Mouse (Mus musculus) hindbrain, embryonic 12.5 days (tissue): ENCODE measurements at regions not wholly inside any gene's neighbourhood (a gene's known extent, or its start where the extent isn't known, plus 50 kb on each side); places are given as distances from the start of the nearest gene placed in this dataset.

Experiments
- ATAC-seq: fragments of 200-750 bp; cut with Nextera tagmentation; 2 replicates; pipeline ENCODE4 v1.8.0; 2017; ENCODE audit warnings: moderate TSS enrichment; ENCODE audit not compliant: low FRiP score
- H3K27ac ChIP-seq: fragments of 300-500 bp; sonication (generic); 2 replicates; pipeline ENCODE4 v1.5.1; 2016; ENCODE audit warnings: mild to moderate bottlenecking
- H3K27me3 ChIP-seq: fragments of 300-500 bp; sonication (generic); 2 replicates; pipeline ENCODE4 v1.6.1; 2016; ENCODE audit warnings: mild to moderate bottlenecking
- H3K36me3 ChIP-seq: fragments of 300-500 bp; sonication (generic); 2 replicates; pipeline ENCODE4 v1.6.1; 2016; ENCODE audit warnings: mild to moderate bottlenecking
- H3K4me1 ChIP-seq: fragments of 300-500 bp; sonication (generic); 2 replicates; pipeline ENCODE4 v1.6.1; 2016
- H3K4me2 ChIP-seq: fragments of 300-500 bp; sonication (generic); replicated peaks from 2 replicates; pipeline ENCODE4 v1.6.1; 2016; ENCODE audit warnings: mild to moderate bottlenecking
- H3K4me3 ChIP-seq: fragments of 300-500 bp; sonication (generic); 2 replicates; pipeline ENCODE4 v1.5.1; 2016; ENCODE audit warnings: mild to moderate bottlenecking
- H3K9ac ChIP-seq: fragments of 300-500 bp; sonication (generic); 2 replicates; pipeline ENCODE4 v1.6.1; 2016; ENCODE audit warnings: mild to moderate bottlenecking, moderate library complexity
- H3K9me3 ChIP-seq: fragments of 300-500 bp; sonication (generic); replicated peaks from 2 replicates; pipeline ENCODE4 v1.6.1; 2016; ENCODE audit warnings: mild to moderate bottlenecking
- WGBS: fragments of 180-500 bp; shearing (Covaris S2); methylation state at CpG from one replicate; pipeline ENCODE4 v1.1.7; 2016; 5-methylcytosine and 5-hydroxymethylcytosine counted together

GRCm38 (mm10) chr16:89675009-89675785, 104.2 kb upstream of the Krtap11-1 start:
- ATAC-seq: no peak

GRCm38 (mm10) chr16:89674159-89674902, 103.3 kb upstream of the Krtap11-1 start:
- Histone ChIP-seq H3K4me2 (no peak overlapping the region), H3K4me3 (no peak overlapping the region), H3K9ac (no peak overlapping the region), H3K9me3 (no peaks in the 10 kb centered on the region), H3K4me1 (0 out of 2 replicates have a peak, but pooled peaks cover 3% of the 10 kb centered on the region), H3K27ac (no peak overlapping the region), H3K27me3 (no peaks in the 10 kb centered on the region), H3K36me3 (no peaks in the 10 kb centered on the region)
- 75% methylated on average over 16 of the region's 16 CpGs for WGBS
- ATAC-seq: 0 out of 2 replicates have a peak, but pooled peaks have one; percentile 35

More at GRCm38 (mm10) chr16:89675009-89675785, 104.2 kb upstream of the Krtap11-1 start:
- H3K27me3 ChIP-seq: no peaks in the 10 kb centered on the region
- H3K36me3 ChIP-seq: no peaks in the 10 kb centered on the region
- H3K4me2 ChIP-seq: no peak overlapping the region
- no peak overlapping the region for H3K4me3 ChIP-seq
- 57% methylated on average over 13 of the region's 13 CpGs for WGBS
- no peak overlapping the region for H3K9ac ChIP-seq
- no peaks in the 10 kb centered on the region for H3K9me3 ChIP-seq
- H3K4me1 ChIP-seq: 0 out of 2 replicates have a peak, but pooled peaks cover 3% of the 10 kb centered on the region
- no peak overlapping the region for H3K27ac ChIP-seq

- Histone ChIP-seq H3K27me3 (no peaks in the 10 kb centered on the region), H3K9ac (no peak overlapping the region), H3K4me1 (0 out of 2 replicates have a peak, but pooled peaks cover 3% of the 10 kb centered on the region), H3K27ac (no peak overlapping the region), H3K4me2 (no peak overlapping the region), H3K36me3 (no peaks in the 10 kb centered on the region), H3K9me3 (no peaks in the 10 kb centered on the region), H3K4me3 (no peak overlapping the region)
- no peak for ATAC-seq
- WGBS: 81% methylated on average over 9 of the region's 9 CpGs
Observed at GRCm38 (mm10) chr16:89671188-89671726, 100.3 kb upstream of the Krtap11-1 start.

- ATAC-seq: no peak
- Histone ChIP-seq H3K9ac (no peak overlapping the region), H3K4me1 (no peaks in the 10 kb centered on the region), H3K27me3 (no peaks in the 10 kb centered on the region), H3K4me3 (no peak overlapping the region), H3K4me2 (no peak overlapping the region), H3K27ac (no peak overlapping the region), H3K9me3 (no peaks in the 10 kb centered on the region), H3K36me3 (no peaks in the 10 kb centered on the region)
- WGBS: 76% methylated on average over 2 of the region's 2 CpGs
Observed at GRCm38 (mm10) chr16:89660071-89660470, 89.1 kb upstream of the Krtap11-1 start.

- Histone ChIP-seq H3K4me3 (no peak overlapping the region), H3K27ac (no peak overlapping the region), H3K4me1 (no peaks in the 10 kb centered on the region), H3K9ac (no peak overlapping the region), H3K4me2 (no peak overlapping the region), H3K9me3 (no peaks in the 10 kb centered on the region), H3K36me3 (no peaks in the 10 kb centered on the region), H3K27me3 (no peaks in the 10 kb centered on the region)
- WGBS: 90% methylated on average over 3 of the region's 3 CpGs
- ATAC-seq: no peak
Observed at GRCm38 (mm10) chr16:89656036-89656435, 85.1 kb upstream of the Krtap11-1 start.

GRCm38 (mm10) chr16:89648651-89649050, 77.7 kb upstream of the Krtap11-1 start:
- ATAC-seq: no peak
- H3K27ac ChIP-seq: no peak overlapping the region
- H3K4me3 ChIP-seq: no peak overlapping the region
- 83% methylated on average over 4 of the region's 4 CpGs for WGBS
- H3K27me3 ChIP-seq: no peaks in the 10 kb centered on the region
- H3K9ac ChIP-seq: no peak overlapping the region
- H3K4me2 ChIP-seq: no peak overlapping the region
- no peaks in the 10 kb centered on the region for H3K4me1 ChIP-seq
- H3K9me3 ChIP-seq: no peaks in the 10 kb centered on the region
- no peaks in the 10 kb centered on the region for H3K36me3 ChIP-seq

DNA sequence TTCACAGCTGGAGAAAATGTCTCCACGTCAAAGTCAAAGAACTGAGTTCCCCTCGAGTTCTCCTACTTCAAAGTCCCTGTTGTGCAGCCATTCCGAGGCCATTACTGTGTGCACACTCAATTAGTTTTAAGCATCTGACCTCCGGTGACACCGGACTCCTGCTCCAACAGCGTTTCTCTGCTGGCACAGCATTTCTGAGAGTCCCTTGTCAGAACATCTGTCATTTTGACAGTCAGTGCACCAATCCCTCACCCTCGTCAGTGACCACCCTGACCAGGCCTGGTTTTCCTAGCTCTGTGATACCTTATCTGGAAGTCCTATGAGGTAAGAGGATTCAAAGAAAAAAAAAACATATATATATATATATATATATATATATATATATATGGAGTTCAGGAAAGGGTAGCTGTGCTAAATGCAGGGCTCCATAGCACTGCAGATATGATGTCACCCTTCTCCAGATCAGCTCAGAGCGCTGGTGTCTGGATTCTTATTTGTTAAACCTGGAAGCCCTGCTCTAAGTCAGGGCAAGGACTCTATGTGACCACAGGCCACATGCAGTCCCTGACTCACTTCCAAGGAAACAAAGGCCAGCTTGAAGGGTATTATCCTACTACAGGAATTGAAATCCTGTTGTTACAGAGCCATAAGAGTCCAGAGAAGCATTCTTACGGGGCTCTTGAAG, 63.1 kb upstream of the Krtap11-1 start:
- no peak for ATAC-seq
- Histone ChIP-seq H3K27ac (no peak overlapping the region), H3K9me3 (no peaks in the 10 kb centered on the region), H3K4me2 (no peak overlapping the region), H3K4me1 (no peaks in the 10 kb centered on the region), H3K9ac (no peak overlapping the region), H3K36me3 (no peaks in the 10 kb centered on the region), H3K27me3 (no peaks in the 10 kb centered on the region), H3K4me3 (no peak overlapping the region)
- 42% methylated on average over 9 of the region's 9 CpGs for WGBS

DNA sequence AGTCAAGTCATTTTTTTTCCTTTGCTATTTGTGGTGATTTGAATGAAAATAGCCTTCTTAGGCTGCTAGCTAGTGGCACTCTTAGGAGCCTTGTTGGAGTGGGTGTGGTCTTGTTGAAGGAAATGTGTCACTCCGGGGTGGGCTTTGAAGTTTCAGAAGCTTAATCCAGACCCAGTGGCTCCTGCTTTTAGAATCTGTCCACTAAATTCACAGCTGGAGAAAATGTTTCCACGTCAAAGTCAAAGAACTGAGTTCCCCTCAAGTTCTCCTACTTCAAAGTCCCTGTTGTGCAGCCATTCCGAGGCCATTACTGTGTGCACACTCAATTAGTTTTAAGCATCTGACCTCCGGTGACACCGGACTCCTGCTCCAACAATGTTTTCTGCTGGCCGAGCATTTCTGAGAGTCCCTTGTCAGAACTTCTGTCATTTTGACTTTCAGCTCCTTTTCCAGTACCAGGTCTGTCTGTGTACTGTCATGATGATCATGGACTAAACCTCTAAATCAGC, 61.2 kb upstream of the Krtap11-1 start:
- ATAC-seq: no peak
- 46% methylated on average over 6 of the region's 6 CpGs for WGBS
- no peak overlapping the region for H3K4me3 ChIP-seq

GRCm38 (mm10) chr16:89631396-89632113, 60.6 kb upstream of the Krtap11-1 start:
- Histone ChIP-seq H3K4me1 (no peaks in the 10 kb centered on the region), H3K4me3 (no peak overlapping the region), H3K27me3 (no peaks in the 10 kb centered on the region), H3K4me2 (no peak overlapping the region), H3K9ac (no peak overlapping the region), H3K36me3 (no peaks in the 10 kb centered on the region), H3K9me3 (no peaks in the 10 kb centered on the region), H3K27ac (no peak overlapping the region)
- ATAC-seq: no peak
- WGBS: 94% methylated on average over 9 of the region's 9 CpGs

More for the DNA sequence above, 61.2 kb upstream of the Krtap11-1 start:
- Histone ChIP-seq H3K4me1 (no peaks in the 10 kb centered on the region), H3K9ac (no peak overlapping the region), H3K27me3 (no peaks in the 10 kb centered on the region), H3K9me3 (no peaks in the 10 kb centered on the region), H3K4me2 (no peak overlapping the region), H3K27ac (no peak overlapping the region), H3K36me3 (no peaks in the 10 kb centered on the region)

- Histone ChIP-seq H3K4me3 (no peak overlapping the region), H3K27me3 (no peaks in the 10 kb centered on the region), H3K9ac (no peak overlapping the region), H3K4me1 (no peaks in the 10 kb centered on the region), H3K27ac (no peak overlapping the region), H3K9me3 (no peaks in the 10 kb centered on the region), H3K4me2 (no peak overlapping the region), H3K36me3 (no peaks in the 10 kb centered on the region)
- 92% methylated on average over 12 of the region's 12 CpGs for WGBS
- no peak for ATAC-seq
Observed at GRCm38 (mm10) chr16:89625710-89626109, 54.7 kb upstream of the Krtap11-1 start.

- H3K4me3 ChIP-seq: no peak overlapping the region
- no peaks in the 10 kb centered on the region for H3K4me1 ChIP-seq
- no peaks in the 10 kb centered on the region for H3K9me3 ChIP-seq
- 89% methylated on average over 12 of the region's 12 CpGs for WGBS
- no peak overlapping the region for H3K9ac ChIP-seq
- no peak overlapping the region for H3K4me2 ChIP-seq
- H3K27me3 ChIP-seq: no peaks in the 10 kb centered on the region
- H3K27ac ChIP-seq: no peak overlapping the region
- H3K36me3 ChIP-seq: no peaks in the 10 kb centered on the region
- no peak for ATAC-seq
Observed at GRCm38 (mm10) chr16:89625253-89625652, 54.3 kb upstream of the Krtap11-1 start.
